Comparison of ENCODE assay signal across 9 mouse cellular contexts in the genomic region with DNA sequence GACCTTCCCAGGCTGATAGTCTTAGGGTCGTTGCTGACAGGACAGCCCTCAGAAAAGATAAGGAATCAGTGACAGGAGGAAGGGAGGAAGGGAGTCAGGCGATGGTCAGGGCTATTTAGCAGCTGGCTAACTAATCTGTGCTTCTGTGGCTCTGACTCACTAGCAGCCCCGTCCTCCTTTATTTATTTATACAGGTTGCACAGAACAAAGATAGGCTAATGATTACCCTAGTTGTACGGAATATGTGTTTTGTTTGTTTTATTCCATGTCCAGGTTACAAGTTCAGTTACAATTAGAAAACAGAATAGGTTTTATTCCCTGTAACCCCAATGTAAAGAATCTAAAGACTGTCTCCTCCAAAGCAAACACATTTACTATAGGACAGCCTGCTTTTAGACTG.
"Had no signal": no experiment of that assay in that cellular context is flagged by ENCODE, and none has a peak within 500 bp of the region (broad histone marks: within the 10 kb centered on the region; RNA-seq: fewer than 3 reads in every experiment).

No protein-coding gene starts in this region.

- DNase-seq: kidney, adult 2 months; kidney, postnatal 25 days; midbrain, embryonic 14.5 days; right cerebral cortex, adult 18-20 months; right cerebral cortex, postnatal 25 days; thymus, postnatal 4 days had no signal

- H3K4me3 ChIP-seq: left cerebral cortex, adult 2 months; limb, embryonic 15.5 days; liver, embryonic 15.5 days had no signal

- H3K9me3 ChIP-seq: limb, embryonic 15.5 days; liver, embryonic 15.5 days had no signal

- H3K27ac ChIP-seq: left cerebral cortex, adult 2 months; limb, embryonic 15.5 days; liver, embryonic 15.5 days had no signal

- H3K4me2 ChIP-seq: limb, embryonic 15.5 days; liver, embryonic 15.5 days had no signal

- H3K27me3 ChIP-seq: limb, embryonic 15.5 days had no signal

- H3K9ac ChIP-seq: limb, embryonic 15.5 days; liver, embryonic 15.5 days had no signal

- H3K36me3 ChIP-seq: liver, embryonic 15.5 days had no signal
